Mouse (Mus musculus) spleen, adult 18-20 months (tissue): ENCODE results near the gene Ccdc24.

Source experiments
- DNase-seq, 2 experiments: peaks; one replicate each; pipeline ENCODE4 v3.0.0; 2022; ENCODE audit warnings: mixed read lengths in 2 of 2

Gene Ccdc24

DNA sequence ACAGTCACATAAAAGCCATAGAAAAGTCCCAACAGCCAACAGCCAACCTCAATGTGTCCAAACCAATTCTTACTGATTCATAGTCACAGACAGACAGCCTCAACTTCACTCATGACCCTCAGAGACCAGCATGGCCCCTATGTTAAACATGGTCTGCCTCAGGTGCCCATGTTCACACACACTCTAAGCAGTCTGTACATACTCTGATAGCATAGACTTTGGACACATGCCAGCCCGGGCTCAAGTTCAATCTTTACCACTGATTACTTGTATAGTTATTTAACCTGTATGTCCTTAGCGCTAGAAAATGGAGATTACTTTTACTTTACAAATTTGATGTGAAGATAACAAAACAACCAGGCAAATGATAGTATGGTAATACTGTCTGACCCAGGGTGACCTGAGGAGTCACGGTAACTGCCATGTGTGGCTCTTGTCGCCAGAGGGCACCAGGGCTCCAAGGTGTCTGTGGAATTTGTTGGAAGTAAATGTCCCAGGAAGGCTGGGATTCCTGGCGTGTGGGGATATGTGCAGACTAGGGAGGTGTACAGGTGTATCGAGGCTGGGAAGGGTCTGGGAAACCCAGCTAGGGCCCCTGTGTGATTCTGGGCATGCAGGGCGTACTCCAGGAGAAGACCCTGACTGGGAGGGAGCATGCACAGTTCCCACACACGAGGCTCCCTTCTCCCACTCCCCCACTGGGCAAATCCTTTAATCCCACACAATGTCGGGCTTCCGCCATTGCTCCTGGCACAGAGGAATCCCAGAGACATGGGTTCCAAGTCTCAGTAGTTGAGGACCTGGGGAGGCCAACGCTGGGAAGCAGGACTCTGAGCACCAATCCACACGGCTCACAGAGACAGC is 42.9 kb downstream of the Ccdc24 start:
- DNase-seq, result peak in 1 of 2 experiments; percentile 42

DNA sequence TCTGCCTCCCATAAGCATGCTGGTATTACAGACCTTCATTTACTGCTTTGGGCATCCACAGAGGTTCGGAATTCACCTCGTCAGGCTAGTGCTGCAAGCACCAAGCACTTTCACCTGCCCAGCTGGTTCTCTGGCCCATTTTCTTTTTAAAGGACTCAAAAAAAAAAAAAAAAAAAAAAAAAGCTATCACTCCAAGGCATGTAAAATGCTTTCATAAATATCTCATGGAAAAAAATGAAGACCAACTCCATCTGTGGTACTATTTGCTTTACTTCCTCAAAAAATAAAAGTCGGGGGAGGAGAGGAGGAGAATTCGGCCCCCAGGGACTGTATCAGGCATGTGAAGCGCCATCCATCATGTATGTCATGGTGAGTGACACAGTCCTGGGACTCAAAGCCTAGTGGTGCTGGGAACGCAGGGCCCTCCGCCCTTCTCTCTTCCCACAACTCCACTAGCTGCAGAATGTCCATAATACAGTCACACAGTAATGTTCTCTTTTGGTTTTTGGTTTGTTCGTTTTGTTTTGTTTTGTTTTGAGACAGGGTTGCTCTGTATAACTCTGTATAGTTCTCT is 43.7 kb downstream of the Ccdc24 start:
- no peak for DNase-seq

DNA sequence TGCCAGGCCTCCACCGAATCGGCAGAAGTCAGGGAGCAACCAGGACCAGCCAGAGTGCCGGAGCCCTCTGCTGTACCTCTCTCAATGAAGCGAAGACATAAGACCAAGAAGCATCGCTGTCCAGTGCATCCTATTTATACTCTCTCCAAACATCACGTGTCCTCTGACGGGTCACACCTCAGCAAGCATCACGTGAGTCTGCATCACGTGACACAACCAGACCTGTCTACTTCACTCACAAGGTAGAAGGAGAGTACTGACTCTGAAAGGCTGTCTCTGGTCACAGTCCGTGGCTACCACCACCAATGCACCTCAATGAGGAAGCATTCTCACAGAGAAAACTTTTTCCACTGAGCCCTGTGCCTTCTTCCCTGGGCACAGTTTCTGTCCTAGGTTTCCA is 54.3 kb downstream of the Ccdc24 start:
- DNase-seq, result no peak

DNA sequence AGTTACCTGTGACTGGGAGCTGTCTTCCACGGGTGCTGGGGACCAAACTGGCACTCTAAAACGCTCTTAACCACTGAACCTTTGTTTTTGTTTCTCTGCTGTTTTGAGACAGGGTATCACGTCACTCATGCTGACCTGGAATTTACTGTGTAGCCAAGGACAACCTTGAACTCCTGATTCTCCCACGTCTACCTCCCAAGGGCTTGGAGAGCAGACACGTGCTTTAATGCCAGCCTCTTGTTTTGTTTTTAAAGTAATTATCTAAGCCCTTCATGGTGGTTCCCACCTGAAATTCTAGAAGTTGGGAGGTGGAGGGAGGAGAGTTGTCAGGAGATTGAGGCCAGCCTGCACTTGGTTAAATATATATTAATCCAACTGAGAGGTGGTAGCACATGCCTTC is 55.6 kb downstream of the Ccdc24 start:
- DNase-seq, result no peak
